9 mouse cellular contexts compared by ENCODE assay signal in genomic region chr4:132079555-132080275, GRCm38 (mm10). TPM values are rescaled to one million over a fixed set of nuclear protein-coding genes. Genes with fewer than 3 reads are reported as not detected.
DNase-seq lines count a peak whose midpoint lies in the region; ATAC-seq and TF ChIP-seq lines count a peak whose summit lies in the region.
"Had no signal": no experiment of that assay in that cellular context is flagged by ENCODE, and none has a peak within 500 bp of the region (broad histone marks: within the 10 kb centered on the region; RNA-seq: fewer than 3 reads in every experiment).

No protein-coding gene starts in this region.

- 14% methylated on average over 19 of the region's 19 CpGs for WGBS in forebrain, postnatal 0 days
- 12% methylated on average over 19 of the region's 19 CpGs for WGBS in forebrain, embryonic 12.5 days
- WGBS in embryonic facial prominence, embryonic 11.5 days, result 19% methylated on average over 19 of the region's 19 CpGs
- 12% methylated on average over 19 of the region's 19 CpGs for WGBS in hindbrain, embryonic 16.5 days
- WGBS in limb, embryonic 13.5 days, result 16% methylated on average over 19 of the region's 19 CpGs
- 18% methylated on average over 19 of the region's 19 CpGs for WGBS in neural tube, embryonic 11.5 days
- WGBS in stomach, postnatal 0 days, result 11% methylated on average over 19 of the region's 19 CpGs

- H3K36me3 ChIP-seq in forebrain, postnatal 0 days (ENCODE audit: insufficient read depth), result no peaks in the 10 kb centered on the region
- H3K36me3 ChIP-seq in forebrain, embryonic 12.5 days (replicated peaks), result no peaks in the 10 kb centered on the region
- no peaks in the 10 kb centered on the region for H3K36me3 ChIP-seq in embryonic facial prominence, embryonic 11.5 days (replicated peaks; ENCODE audit: control insufficient read depth, insufficient read depth, low read depth, low read length)
- H3K36me3 ChIP-seq in hindbrain, embryonic 16.5 days (ENCODE audit: control insufficient read depth, insufficient read depth, low read length), result no peaks in the 10 kb centered on the region
- no peaks in the 10 kb centered on the region for H3K36me3 ChIP-seq in limb, embryonic 13.5 days
- no peaks in the 10 kb centered on the region for H3K36me3 ChIP-seq in neural tube, embryonic 11.5 days (ENCODE audit: control insufficient read depth, insufficient read depth, low read length)
- no peaks in the 10 kb centered on the region for H3K36me3 ChIP-seq in stomach, postnatal 0 days (ENCODE audit: control insufficient read depth, insufficient read depth, low read length)

- H3K27me3 ChIP-seq in forebrain, postnatal 0 days (ENCODE audit: insufficient read depth, low read length), result peaks cover 24% of the 10 kb centered on the region
- peaks cover 53% of the 10 kb centered on the region for H3K27me3 ChIP-seq in forebrain, embryonic 12.5 days
- H3K27me3 ChIP-seq in embryonic facial prominence, embryonic 11.5 days (ENCODE audit: control insufficient read depth, insufficient read depth, low read length), result no peaks in the 10 kb centered on the region
- H3K27me3 ChIP-seq in hindbrain, embryonic 16.5 days (replicated peaks; ENCODE audit: control insufficient read depth, insufficient read depth, low read length), result no peaks in the 10 kb centered on the region; the same call in none of the 2 replicates
- H3K27me3 ChIP-seq in limb, embryonic 13.5 days, result no peaks in the 10 kb centered on the region
- no peaks in the 10 kb centered on the region for H3K27me3 ChIP-seq in neural tube, embryonic 11.5 days (ENCODE audit: control insufficient read depth, insufficient read depth, low read length)
- no peaks in the 10 kb centered on the region for H3K27me3 ChIP-seq in stomach, postnatal 0 days (ENCODE audit: control insufficient read depth, insufficient read depth, low read length)

- peak; percentile 82 for DNase-seq in forebrain, postnatal 0 days
- peak; percentile 68 for DNase-seq in adrenal gland, adult 2 months
- peak; percentile 83 for DNase-seq in embryonic facial prominence, embryonic 11.5 days (ENCODE audit: low spot score)
- peak; percentile 80 for DNase-seq in neural tube, embryonic 11.5 days (ENCODE audit: low spot score)
- peak; percentile 78 for DNase-seq in stomach, postnatal 0 days (ENCODE audit: low spot score)

- no peaks in the 10 kb centered on the region for H3K4me1 ChIP-seq in forebrain, postnatal 0 days (ENCODE audit: insufficient read depth)
- peaks cover 30% of the 10 kb centered on the region for H3K4me1 ChIP-seq in forebrain, embryonic 12.5 days
- peaks cover 2% of the 10 kb centered on the region for H3K4me1 ChIP-seq in embryonic facial prominence, embryonic 11.5 days (ENCODE audit: control insufficient read depth, insufficient read depth, low read length)
- H3K4me1 ChIP-seq in hindbrain, embryonic 16.5 days (ENCODE audit: control insufficient read depth, insufficient read depth, low read depth, low read length), result peaks cover 6% of the 10 kb centered on the region; the same call in 1 of the 2 replicates
- peaks cover 12% of the 10 kb centered on the region; the same call in 1 of the 2 replicates for H3K4me1 ChIP-seq in limb, embryonic 13.5 days
- H3K4me1 ChIP-seq in neural tube, embryonic 11.5 days (ENCODE audit: control insufficient read depth, insufficient read depth, low read length), result no peaks in the 10 kb centered on the region
- H3K4me1 ChIP-seq in stomach, postnatal 0 days (replicated peaks; ENCODE audit: control insufficient read depth, insufficient read depth), result no peaks in the 10 kb centered on the region

- no peaks in the 10 kb centered on the region for H3K9me3 ChIP-seq in forebrain, postnatal 0 days (ENCODE audit: low read length)
- H3K9me3 ChIP-seq in forebrain, embryonic 12.5 days, result no peaks in the 10 kb centered on the region
- no peaks in the 10 kb centered on the region for H3K9me3 ChIP-seq in embryonic facial prominence, embryonic 11.5 days (replicated peaks; ENCODE audit: control insufficient read depth, low read length)
- H3K9me3 ChIP-seq in hindbrain, embryonic 16.5 days (ENCODE audit: control insufficient read depth, low read length), result no peaks in the 10 kb centered on the region
- H3K9me3 ChIP-seq in limb, embryonic 13.5 days, result no peaks in the 10 kb centered on the region
- no peaks in the 10 kb centered on the region for H3K9me3 ChIP-seq in neural tube, embryonic 11.5 days (ENCODE audit: control insufficient read depth, low read length)
- no peaks in the 10 kb centered on the region for H3K9me3 ChIP-seq in stomach, postnatal 0 days (ENCODE audit: control insufficient read depth, low read length)

- H3K4me3 ChIP-seq in forebrain, postnatal 0 days (ENCODE audit: low read depth, low read length), result no peak overlapping the region
- H3K4me3 ChIP-seq in forebrain, embryonic 12.5 days (replicated peaks), result no peak overlapping the region
- H3K4me3 ChIP-seq in embryonic facial prominence, embryonic 11.5 days (ENCODE audit: low read depth, low read length), result no peak overlapping the region
- no peak overlapping the region for H3K4me3 ChIP-seq in hindbrain, embryonic 16.5 days (ENCODE audit: low read length)
- no peak overlapping the region for H3K4me3 ChIP-seq in limb, embryonic 13.5 days
- no peak overlapping the region for H3K4me3 ChIP-seq in neural tube, embryonic 11.5 days (ENCODE audit: low read depth, low read length)
- no peak overlapping the region for H3K4me3 ChIP-seq in stomach, postnatal 0 days (ENCODE audit: low read depth, low read length)

- peak; percentile 92 for TF ChIP-seq CTCF in forebrain, postnatal 0 days (IDR thresholded peaks at IDR 0.05; ENCODE audit: low read depth)
- TF ChIP-seq CTCF in stomach, postnatal 0 days (IDR thresholded peaks at IDR 0.05; ENCODE audit: low read depth), result peak; percentile 92

- no peak overlapping the region for H3K4me2 ChIP-seq in forebrain, postnatal 0 days (ENCODE audit: low read depth)
- H3K4me2 ChIP-seq in forebrain, embryonic 12.5 days, result no peak overlapping the region
- no peak overlapping the region; the same call in 1 of the 2 replicates for H3K4me2 ChIP-seq in embryonic facial prominence, embryonic 11.5 days (ENCODE audit: low read depth, low read length)
- peak overlapping the region; percentile 29 for H3K4me2 ChIP-seq in hindbrain, embryonic 16.5 days (ENCODE audit: low read length)
- H3K4me2 ChIP-seq in limb, embryonic 13.5 days (replicated peaks), result peak overlapping the region; percentile 28; the same call in 1 of the 2 replicates
- H3K4me2 ChIP-seq in neural tube, embryonic 11.5 days (ENCODE audit: low read depth), result no peak overlapping the region
- H3K4me2 ChIP-seq in stomach, postnatal 0 days (replicated peaks; ENCODE audit: low read depth), result no peak overlapping the region

- H3K9ac ChIP-seq in forebrain, postnatal 0 days, result no peak overlapping the region
- no peak overlapping the region for H3K9ac ChIP-seq in forebrain, embryonic 12.5 days
- no peak overlapping the region for H3K9ac ChIP-seq in embryonic facial prominence, embryonic 11.5 days (replicated peaks; ENCODE audit: low read length)
- no peak overlapping the region for H3K9ac ChIP-seq in hindbrain, embryonic 16.5 days (ENCODE audit: low read depth, low read length)
- H3K9ac ChIP-seq in limb, embryonic 13.5 days, result no peak overlapping the region
- no peak overlapping the region for H3K9ac ChIP-seq in neural tube, embryonic 11.5 days (ENCODE audit: low read length)
- no peak overlapping the region for H3K9ac ChIP-seq in stomach, postnatal 0 days (ENCODE audit: low read length)

- no peak overlapping the region for H3K27ac ChIP-seq in forebrain, postnatal 0 days (ENCODE audit: low read depth, low read length)
- H3K27ac ChIP-seq in forebrain, embryonic 12.5 days, result no peak overlapping the region
- no peak overlapping the region for H3K27ac ChIP-seq in embryonic facial prominence, embryonic 11.5 days (replicated peaks; ENCODE audit: low read depth, low read length)
- no peak overlapping the region for H3K27ac ChIP-seq in hindbrain, embryonic 16.5 days (ENCODE audit: low read depth, low read length)
- no peak overlapping the region for H3K27ac ChIP-seq in limb, embryonic 13.5 days
- H3K27ac ChIP-seq in neural tube, embryonic 11.5 days (ENCODE audit: low read depth, low read length), result no peak overlapping the region
- no peak overlapping the region for H3K27ac ChIP-seq in stomach, postnatal 0 days (replicated peaks)

- ATAC-seq in forebrain, postnatal 0 days, result no peak
- no peak for ATAC-seq in forebrain, embryonic 12.5 days (ENCODE audit: low FRiP score)
- no peak for ATAC-seq in embryonic facial prominence, embryonic 11.5 days (replicated peaks; ENCODE audit: insufficient number of reproducible peaks, low FRiP score, low TSS enrichment, low read depth)
- ATAC-seq in hindbrain, embryonic 16.5 days, result no peak
- ATAC-seq in limb, embryonic 13.5 days (ENCODE audit: low FRiP score, low read depth), result no peak
- no peak for ATAC-seq in neural tube, embryonic 11.5 days (ENCODE audit: insufficient read depth, low FRiP score, low TSS enrichment)
- ATAC-seq in stomach, postnatal 0 days (ENCODE audit: low FRiP score, low TSS enrichment), result no peak

- no peak for TF ChIP-seq EP300 in stomach, postnatal 0 days (optimal IDR thresholded peaks at IDR 0.05)

RNA-seq across cellular contexts. Expression of gene Epb41, which starts 4.6 kb away (rescaled TPM):
- total RNA-seq in forebrain, postnatal 0 days (2014; rRNA removed), result 65.0 and 68.3 TPM in 2 replicates
- 32.4 and 36.5 TPM in 2 replicates for polyA plus RNA-seq in forebrain, postnatal 0 days (2015; fragmentation: Nextera tagmentation; extraction: Ambion mirVana)
- 136 and 158 TPM in 2 replicates for polyA plus RNA-seq in forebrain, embryonic 12.5 days (2016; fragmentation: Nextera tagmentation; extraction: Ambion mirVana)
- total RNA-seq in adrenal gland, adult 2 months (2021), result 10 to 100 TPM; 59.3 to 66.6 TPM
- 12.2 and 14.7 TPM in 2 replicates for polyA plus RNA-seq in adrenal gland, adult 2 months (2012; rRNA removed)
- polyA plus RNA-seq in embryonic facial prominence, embryonic 11.5 days (2014; fragmentation: Nextera tagmentation; extraction: Ambion mirVana), result 139 and 141 TPM in 2 replicates
- 43.1 and 60.9 TPM in 2 replicates for polyA plus RNA-seq in hindbrain, embryonic 16.5 days (2015; fragmentation: Nextera tagmentation; extraction: Ambion mirVana)
- polyA plus RNA-seq in limb, embryonic 13.5 days (2015; fragmentation: Nextera tagmentation; extraction: Ambion mirVana), result 70.4 and 78.8 TPM in 2 replicates
- 200 and 203 TPM in 2 replicates for polyA plus RNA-seq in neural tube, embryonic 11.5 days (2014; fragmentation: Nextera tagmentation; extraction: Ambion mirVana)
- 24.3 and 26.7 TPM in 2 replicates for polyA plus RNA-seq in stomach, postnatal 0 days (2015; fragmentation: Nextera tagmentation; extraction: Ambion mirVana)

RNA-seq across cellular contexts. Expression of gene Gm10300, which starts 5.2 kb away (rescaled TPM):
- 0.14 TPM in 1 of 2 replicates, not detected in the other for total RNA-seq in forebrain, postnatal 0 days (2014; rRNA removed)
- polyA plus RNA-seq in forebrain, postnatal 0 days (2015; fragmentation: Nextera tagmentation; extraction: Ambion mirVana), result not detected in 2 replicates
- 0.08 TPM in 1 of 2 replicates, not detected in the other for polyA plus RNA-seq in forebrain, embryonic 12.5 days (2016; fragmentation: Nextera tagmentation; extraction: Ambion mirVana)
- under 1 TPM in 1 of 2 experiments, not detected in 1; 0.31 TPM for total RNA-seq in adrenal gland, adult 2 months (2021)
- polyA plus RNA-seq in adrenal gland, adult 2 months (2012; rRNA removed), result 0.30 and 0.55 TPM in 2 replicates
- polyA plus RNA-seq in embryonic facial prominence, embryonic 11.5 days (2014; fragmentation: Nextera tagmentation; extraction: Ambion mirVana), result not detected in 2 replicates
- polyA plus RNA-seq in hindbrain, embryonic 16.5 days (2015; fragmentation: Nextera tagmentation; extraction: Ambion mirVana), result 0.09 TPM in 1 of 2 replicates, not detected in the other
- 0.08 TPM in 1 of 2 replicates, not detected in the other for polyA plus RNA-seq in limb, embryonic 13.5 days (2015; fragmentation: Nextera tagmentation; extraction: Ambion mirVana)
- not detected in 2 replicates for polyA plus RNA-seq in neural tube, embryonic 11.5 days (2014; fragmentation: Nextera tagmentation; extraction: Ambion mirVana)
- 0.12 TPM in 1 of 2 replicates, not detected in the other for polyA plus RNA-seq in stomach, postnatal 0 days (2015; fragmentation: Nextera tagmentation; extraction: Ambion mirVana)
- polyA plus RNA-seq: neural tube, embryonic 14.5 days had no signal

Comparison
In these comparisons a context has a peak if more than half of its experiments do, and no peak if none do; other contexts are left out.
1. H3K4me2 ChIP-seq: peak in hindbrain, embryonic 16.5 days (single experiment) and limb, embryonic 13.5 days (single experiment); none in forebrain, postnatal 0 days (single experiment), forebrain, embryonic 12.5 days (single experiment), embryonic facial prominence, embryonic 11.5 days (single experiment), neural tube, embryonic 11.5 days (single experiment) and stomach, postnatal 0 days (single experiment).
2. Peak in every context shown above with its lines, with median percentiles within 50 percentile points of each other: DNase-seq.